Mouse (Mus musculus) liver, adult 2 months (tissue): ENCODE results near the gene Phactr2.

Experiments used
- CTCF ChIP-seq: fragments of 200-500 bp; IDR thresholded peaks from 2 replicates; pipeline ENCODE4 v1.5.1; 2011; ENCODE audit warnings: low read depth, low read length, control low read depth
- POLR2A ChIP-seq: fragments of 200-500 bp; IDR thresholded peaks from 2 replicates; pipeline ENCODE4 v1.6.1; 2011; ENCODE audit warnings: low read length, control low read depth; ENCODE audit not compliant: insufficient read depth; ENCODE audit errors: extremely low read depth

- TF ChIP-seq CTCF (no peak), POLR2A (no peak)
Observed at GRCm38 (mm10) chr10:13273756-13274155, 200.5 kb downstream of the Phactr2 start.
